ENCODE assay signal across 8 mouse cellular contexts in genomic region chrX:99198532-99198931, GRCm38 (mm10).
A peak's percentile ranks its signal among the peaks of the same experiment; 100 is the strongest.
DNase-seq lines count a peak whose midpoint lies in the region; ATAC-seq lines count a peak whose summit lies in the region.

No protein-coding gene starts in this region.

- peaks cover 84% of the 10 kb centered on the region for H3K4me1 ChIP-seq in megakaryocyte, embryonic 14.5 days
- H3K4me1 ChIP-seq in limb, embryonic 13.5 days, result peaks cover 38% of the 10 kb centered on the region
- H3K4me1 ChIP-seq in stomach, embryonic 14.5 days (ENCODE audit: control insufficient read depth, insufficient read depth, low read length), result 0 out of 2 replicates have a peak, but pooled peaks cover 6% of the 10 kb centered on the region

- intact Hi-C loops in left cerebral cortex, postnatal 36 days (cut with DNase I), result loop anchor here (5.0 kb wide), 1 partner anchor 56 kb away; no protein-coding TSS in a partner anchor

- H3K4me3 ChIP-seq in megakaryocyte, embryonic 14.5 days (replicated peaks), result peak overlapping the region; percentile 88
- peak overlapping the region; percentile 25 for H3K4me3 ChIP-seq in limb, embryonic 13.5 days
- 0 out of 2 replicates have a peak overlapping the region, but pooled peaks have one; percentile 16 for H3K4me3 ChIP-seq in stomach, embryonic 14.5 days (ENCODE audit: low read depth, low read length)

- H3K27me3 ChIP-seq in megakaryocyte, embryonic 14.5 days (replicated peaks), result peaks cover 40% of the 10 kb centered on the region
- H3K27me3 ChIP-seq in limb, embryonic 13.5 days, result peaks cover 39% of the 10 kb centered on the region; the same call in 1 of the 2 replicates
- no peaks in the 10 kb centered on the region for H3K27me3 ChIP-seq in stomach, embryonic 14.5 days (ENCODE audit: control insufficient read depth, insufficient read depth, low read length)

- peak overlapping the region; percentile 53 for H3K4me2 ChIP-seq in limb, embryonic 13.5 days (replicated peaks)
- H3K4me2 ChIP-seq in stomach, embryonic 14.5 days (replicated peaks; ENCODE audit: low read depth, low read length), result peak overlapping the region; percentile 39

- H3K36me3 ChIP-seq in megakaryocyte, embryonic 14.5 days (replicated peaks; ENCODE audit: low read length), result no peaks in the 10 kb centered on the region
- no peaks in the 10 kb centered on the region for H3K36me3 ChIP-seq in limb, embryonic 13.5 days
- no peaks in the 10 kb centered on the region for H3K36me3 ChIP-seq in stomach, embryonic 14.5 days (ENCODE audit: control insufficient read depth, insufficient read depth, low read length)

- peak overlapping the region; percentile 85; the same call in 1 of the 2 replicates for H3K27ac ChIP-seq in limb, embryonic 13.5 days
- H3K27ac ChIP-seq in stomach, embryonic 14.5 days (ENCODE audit: low read length), result peak overlapping the region; percentile 27; the same call in 1 of the 2 replicates

- H3K9ac ChIP-seq in limb, embryonic 13.5 days, result peak overlapping the region; percentile 39; the same call in 1 of the 2 replicates
- H3K9ac ChIP-seq in stomach, embryonic 14.5 days (replicated peaks; ENCODE audit: low read depth, low read length), result 0 out of 2 replicates have a peak overlapping the region, but pooled peaks have one; percentile 10

- no peak for ATAC-seq in megakaryocyte, adult 5-6 weeks (ENCODE audit: poor library complexity, severe bottlenecking)
- ATAC-seq in limb, embryonic 13.5 days (ENCODE audit: low FRiP score, low read depth), result no peak
- ATAC-seq in stomach, embryonic 14.5 days (ENCODE audit: insufficient number of reproducible peaks, insufficient read depth, low FRiP score, low read depth), result no peak

- WGBS in limb, embryonic 13.5 days, result 48% methylated on average over 8 of the region's 9 CpGs
- WGBS in stomach, embryonic 14.5 days, result 51% methylated on average over 6 of the region's 9 CpGs

- no peaks in the 10 kb centered on the region for H3K9me3 ChIP-seq in megakaryocyte, embryonic 14.5 days
- no peaks in the 10 kb centered on the region for H3K9me3 ChIP-seq in limb, embryonic 13.5 days
- no peaks in the 10 kb centered on the region for H3K9me3 ChIP-seq in stomach, embryonic 14.5 days (ENCODE audit: control insufficient read depth, low read depth, low read length)

- peak; percentile 45 for DNase-seq in embryo, embryonic 11 days
- DNase-seq in embryo, embryonic 10 days (ENCODE audit: low spot score), result no peak
- no peak for DNase-seq in left cerebral cortex, postnatal 36 days (ENCODE audit: low spot score in 2 of 2)
- no peak for DNase-seq in layer of hippocampus, adult 9-10 months (ENCODE audit: low spot score)

Comparison
In these comparisons a context has a peak if more than half of its experiments do, and no peak if none do; other contexts are left out.
1. H3K4me3 ChIP-seq: peak in every context shown above with its lines; median percentile 88 in megakaryocyte, embryonic 14.5 days; 25 in limb, embryonic 13.5 days; 16 in stomach, embryonic 14.5 days.